Mouse (Mus musculus): Measurements from ENCODE around the gene Acvr2b.

DNA sequence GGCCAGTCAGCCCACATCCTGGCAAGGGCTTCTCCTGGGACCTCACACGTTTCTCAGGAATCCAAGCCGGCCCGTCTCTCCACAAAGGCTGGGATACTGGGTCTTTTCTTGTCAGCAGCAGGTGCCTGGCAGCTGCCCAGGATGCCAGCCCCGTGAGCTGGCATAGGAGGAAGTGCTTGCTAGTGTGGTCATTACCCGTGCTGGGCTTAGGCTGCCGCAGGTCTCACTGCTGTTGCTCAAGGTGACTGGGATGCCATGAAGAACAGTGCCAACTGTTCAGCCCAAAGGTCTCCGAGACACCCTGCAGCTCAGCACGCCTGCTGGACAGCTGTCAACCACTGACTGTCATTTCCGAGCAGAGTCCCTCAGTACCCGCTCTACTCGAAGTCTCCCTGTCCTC is 76.4 kb downstream of the Acvr2b start:
- no peak for TF ChIP-seq CTCF (IDR thresholded peaks at IDR 0.05; ENCODE audit: control insufficient read depth, insufficient read depth, insufficient read length)
- TF ChIP-seq CEBPB (IDR thresholded peaks at IDR 0.05; ENCODE audit: low read depth) = no peak
- peak; percentile 98 for TF ChIP-seq MYOD1 (IDR thresholded peaks at IDR 0.05; ENCODE audit: control insufficient read depth, insufficient read length, low read depth)

Data from C2C12 (cell line).